Mouse (Mus musculus) neutrophil, adult 5-6 weeks (primary cell): Measurements from ENCODE around the gene Adamts16. TPM values are rescaled to one million over a fixed set of nuclear protein-coding genes. Genes with fewer than 3 reads are reported as not detected.

ENCODE experiments used
- ATAC-seq: fragments of 151-379, 151-347 bp; 2 replicates; pipeline ENCODE4 v1.8.0; 2017; ENCODE audit warnings: mild to moderate bottlenecking, moderate TSS enrichment; ENCODE audit not compliant: insufficient number of reproducible peaks, poor library complexity, low FRiP score, severe bottlenecking; ENCODE audit errors: extremely low read depth
- total RNA-seq: library from RNA; stranded (forward); fragments of 200-1000 nt; gene quantifications from 2 replicates; pipeline ENCODE4 v1.2.3, GENCODE M21; 2017

Adamts16 gene
- total RNA-seq, 1 experiment from 2014 or later, result not detected

- no peak for ATAC-seq
Observed at GRCm38 (mm10) chr13:70840161-70840560, 1.4 kb downstream of the Adamts16 start.

DNA sequence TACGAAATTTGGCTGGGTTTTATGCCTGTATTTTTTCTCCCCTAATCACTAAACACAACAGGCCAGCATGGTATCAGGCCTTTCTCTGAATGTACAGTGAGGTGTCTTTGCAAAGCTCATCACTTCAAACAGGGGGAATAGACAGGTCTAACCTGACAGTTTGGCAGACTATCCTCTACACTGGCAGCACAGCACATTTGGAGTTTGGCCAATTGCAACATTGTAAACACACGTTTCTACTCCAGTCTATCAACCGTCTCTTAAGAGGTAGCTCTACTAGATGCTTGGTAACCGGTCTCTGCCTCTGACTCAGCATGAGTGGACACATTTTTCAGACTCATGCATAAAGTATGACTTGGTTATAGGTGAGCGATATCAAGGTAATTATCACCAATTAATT, 4.0 kb downstream of the Adamts16 start:
- no peak for ATAC-seq

DNA sequence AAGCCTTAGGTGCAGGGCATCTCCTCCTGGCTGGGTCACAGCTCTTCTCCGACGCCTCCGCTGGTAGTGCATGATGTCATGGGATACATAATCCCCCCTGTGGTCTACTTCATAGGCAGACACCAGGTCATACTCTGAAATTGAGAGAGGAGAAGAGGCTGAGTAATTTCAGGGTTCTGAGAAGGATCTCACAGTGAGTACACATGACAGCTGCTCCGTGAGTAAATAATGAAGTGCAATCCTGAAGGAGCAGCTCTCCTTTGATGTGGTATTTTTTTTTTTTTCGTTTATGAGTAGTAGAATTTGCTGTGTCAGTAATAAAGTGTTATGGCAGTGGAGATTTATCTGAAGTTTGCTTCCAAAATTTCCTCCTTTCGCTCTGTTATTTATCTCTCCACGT, 5.4 kb downstream of the Adamts16 start:
- no peak for ATAC-seq

DNA sequence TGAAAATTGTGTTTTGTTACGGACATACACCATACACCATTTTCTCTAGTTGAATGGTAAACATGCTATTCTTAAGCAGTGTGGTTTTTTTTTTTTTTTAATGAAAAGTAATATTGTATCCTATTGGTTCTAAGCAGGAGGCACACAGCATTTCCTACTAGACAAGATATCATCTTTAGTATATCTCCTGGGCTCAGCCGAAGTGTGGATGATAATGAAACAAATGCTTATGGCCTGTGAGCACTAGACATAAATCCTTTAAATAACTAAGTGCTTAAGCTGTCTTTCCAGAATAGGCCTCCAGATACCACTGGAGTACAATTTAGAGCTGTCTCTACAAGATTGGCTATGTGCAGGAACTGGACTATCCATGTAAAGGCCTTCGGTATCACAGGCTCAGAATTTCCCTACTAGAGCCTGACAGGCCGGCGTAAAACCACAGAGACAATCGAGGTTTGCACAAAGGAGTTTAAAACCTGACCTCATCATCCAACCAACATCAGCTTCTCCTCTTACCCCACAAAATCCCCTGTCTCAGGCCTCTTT, 8.9 kb downstream of the Adamts16 start:
- no peak for ATAC-seq

GRCm38 (mm10) chr13:70831041-70831440, 10.6 kb downstream of the Adamts16 start:
- ATAC-seq, result no peak

DNA sequence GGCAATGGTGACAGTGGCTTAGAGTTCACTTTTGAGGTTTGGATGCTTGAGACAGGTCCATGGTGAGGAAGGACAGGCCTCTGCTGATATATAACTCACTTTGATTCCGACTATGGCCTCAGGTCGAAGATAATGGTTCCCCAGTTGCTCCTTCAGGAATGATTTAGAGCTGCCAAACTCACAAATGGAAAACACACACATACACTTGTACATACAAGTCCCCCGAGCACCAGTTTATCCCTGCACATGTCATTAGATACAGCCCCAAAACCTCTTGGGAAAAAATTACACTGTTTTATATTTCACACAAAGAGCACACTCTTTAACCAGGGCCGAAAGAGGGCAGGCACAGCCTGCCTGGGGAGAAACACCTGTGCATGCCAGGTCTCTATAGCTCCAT, 14.1 kb downstream of the Adamts16 start:
- no peak for ATAC-seq

DNA sequence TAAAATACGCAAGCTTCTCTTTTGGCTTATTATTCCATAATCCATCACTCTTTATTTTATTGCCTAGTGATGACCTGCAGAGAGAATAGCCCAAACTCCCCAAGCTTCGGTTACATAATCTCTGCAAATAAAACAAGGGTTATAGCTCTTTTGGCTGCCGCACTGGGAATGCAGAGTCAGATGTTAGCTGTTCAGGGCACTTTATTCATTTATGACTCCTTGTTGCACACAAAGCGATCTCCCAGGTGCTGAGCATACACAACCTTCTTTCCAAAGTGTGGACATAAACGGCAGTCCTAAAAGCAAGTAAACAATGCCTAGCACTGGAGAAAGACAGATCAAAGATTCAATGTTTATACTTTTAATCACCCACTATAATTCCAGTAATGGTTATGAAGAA, 16.3 kb downstream of the Adamts16 start:
- ATAC-seq, result no peak

GRCm38 (mm10) chr13:70823757-70824156, 17.9 kb downstream of the Adamts16 start:
- no peak for ATAC-seq

DNA sequence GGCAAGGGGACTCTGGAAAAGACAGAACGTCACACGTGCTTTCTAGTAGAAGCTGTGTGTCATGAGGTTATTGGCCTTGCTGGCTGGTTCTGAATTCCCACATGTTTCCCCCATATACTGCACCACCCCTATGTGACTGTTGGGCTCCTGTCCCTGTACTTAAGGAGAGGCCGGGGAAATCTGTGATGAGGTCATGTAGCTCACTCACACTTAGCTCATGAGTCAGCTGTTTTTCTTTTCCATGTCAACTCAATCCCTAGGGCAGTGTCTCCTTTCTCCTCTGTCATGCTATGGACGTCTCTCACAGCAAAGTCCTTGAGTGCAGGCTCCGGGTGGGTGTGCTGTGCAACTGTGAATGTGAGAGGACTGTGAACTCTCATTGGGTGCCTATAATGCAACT, 22.6 kb downstream of the Adamts16 start:
- no peak for ATAC-seq

DNA sequence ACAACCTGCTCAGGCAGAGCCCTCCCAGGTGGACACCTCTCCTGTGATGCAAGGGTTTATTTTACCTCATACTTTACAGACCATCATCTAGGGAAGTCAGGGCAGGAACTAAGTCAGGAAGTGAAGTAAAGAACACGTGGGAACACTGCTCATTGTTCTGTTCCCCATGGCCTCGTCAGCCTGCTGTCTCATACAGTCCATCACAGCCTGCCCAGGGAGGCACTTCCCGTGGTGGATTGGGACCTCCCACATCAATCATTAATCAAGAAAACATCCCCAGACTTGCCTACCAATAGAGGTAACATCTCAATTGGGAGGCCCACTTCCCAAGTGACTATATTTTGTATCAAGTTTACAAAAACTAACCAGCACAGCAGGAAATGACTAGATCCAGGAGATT, 27.2 kb downstream of the Adamts16 start:
- ATAC-seq, result no peak

DNA sequence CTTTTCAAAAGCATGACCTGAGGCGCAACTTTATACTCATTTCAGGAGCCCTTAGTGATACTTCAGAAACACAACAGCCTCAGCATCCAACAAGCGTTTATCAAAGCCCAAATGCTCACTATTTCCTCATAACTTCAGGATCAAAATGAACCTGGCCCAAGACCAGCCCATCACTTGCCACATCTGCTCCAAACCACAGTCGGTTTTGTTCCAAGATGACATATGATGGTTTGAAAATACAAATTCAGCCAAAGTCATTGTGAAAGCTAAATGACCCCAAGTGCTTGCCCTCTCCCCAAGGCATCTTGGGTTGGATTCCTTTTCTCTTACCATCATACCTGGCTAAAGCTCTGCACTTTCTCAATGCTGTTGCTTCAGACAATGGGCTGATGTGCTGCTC, 36.1 kb downstream of the Adamts16 start:
- ATAC-seq, result no peak

DNA sequence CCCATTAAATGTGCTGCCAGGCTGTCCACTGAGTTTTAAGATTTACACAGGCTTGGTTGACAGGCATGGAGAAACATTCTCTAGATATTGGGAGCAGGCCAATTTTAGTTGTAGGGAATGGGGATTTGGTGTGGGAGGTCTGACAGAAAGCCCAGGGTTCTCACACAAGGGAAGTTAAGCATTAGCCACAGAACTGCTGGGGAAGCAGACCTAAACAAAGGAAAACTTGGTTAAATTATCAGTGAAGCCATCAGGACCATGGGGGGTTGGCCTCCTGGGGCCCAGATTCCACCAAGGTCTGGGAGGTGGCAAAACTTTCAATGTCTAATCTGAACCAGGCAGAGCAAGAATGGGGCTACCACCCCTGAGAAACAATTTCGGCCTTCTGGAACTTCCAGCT, 38.8 kb downstream of the Adamts16 start:
- ATAC-seq, result no peak

- ATAC-seq, result no peak
Observed at GRCm38 (mm10) chr13:70799322-70799721, 42.3 kb downstream of the Adamts16 start.

DNA sequence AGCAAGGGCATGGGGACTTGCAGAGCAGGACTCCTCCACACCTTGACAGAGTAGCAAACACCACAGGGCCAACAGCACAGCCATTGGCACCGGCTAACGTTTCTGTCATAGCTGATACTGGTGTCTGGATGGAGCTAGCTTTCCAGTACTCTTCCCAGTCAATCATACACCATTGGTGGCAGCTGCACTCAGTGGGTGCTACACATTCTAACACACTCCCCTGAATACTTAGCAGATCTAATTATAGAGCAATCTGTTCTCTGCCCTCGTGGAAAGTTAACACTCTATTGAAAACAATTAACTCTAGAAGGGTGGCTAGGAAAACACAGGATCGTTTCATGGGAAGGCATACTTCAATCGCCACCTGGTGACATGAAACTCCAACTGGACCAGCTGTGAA, 43.2 kb downstream of the Adamts16 start:
- ATAC-seq, result no peak

DNA sequence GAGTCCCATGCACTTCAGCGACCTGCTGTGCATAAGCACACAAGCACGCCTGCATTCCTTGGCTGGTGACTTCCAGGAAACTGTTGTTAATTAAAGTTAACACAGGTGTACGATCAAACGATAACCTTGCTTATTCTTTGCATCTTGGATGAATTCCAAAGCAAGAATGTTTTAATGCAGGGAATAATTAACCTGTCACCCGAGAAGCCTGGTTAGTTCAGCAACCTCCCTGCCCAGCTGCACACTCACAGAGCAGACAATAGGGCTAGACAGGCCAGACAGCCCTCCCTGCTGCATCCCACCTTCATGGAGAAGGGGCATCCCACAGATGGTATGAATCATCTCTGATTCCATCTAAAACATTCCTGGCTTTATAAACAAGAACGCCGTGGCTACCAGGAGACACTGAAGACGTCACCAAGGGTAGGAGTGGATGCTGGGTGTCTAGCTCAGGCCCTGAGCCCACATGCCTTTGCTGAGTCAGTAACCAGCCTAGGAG, 47.5 kb downstream of the Adamts16 start:
- ATAC-seq, result no peak

GRCm38 (mm10) chr13:70793660-70794059, 48.0 kb downstream of the Adamts16 start:
- no peak for ATAC-seq

DNA sequence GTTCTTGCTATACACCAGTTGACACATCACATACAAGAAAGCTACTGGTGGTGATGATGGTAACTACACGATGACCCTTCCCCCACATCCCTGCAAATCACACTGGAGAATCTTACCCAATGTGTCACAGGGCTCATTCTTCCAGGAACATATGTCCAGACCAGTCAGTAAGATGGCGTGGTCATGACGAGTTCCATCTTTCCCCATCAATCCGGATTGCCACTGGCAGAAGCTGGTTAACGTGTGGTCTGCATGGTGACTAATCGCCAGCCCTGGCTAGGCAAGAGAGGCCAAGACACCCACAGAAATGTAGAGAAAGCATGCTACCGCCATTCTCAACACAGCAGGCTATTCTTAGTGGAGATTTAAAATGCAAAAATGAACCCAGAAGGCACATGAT, 48.7 kb downstream of the Adamts16 start:
- no peak for ATAC-seq

- ATAC-seq, result no peak
Observed at GRCm38 (mm10) chr13:70789806-70790205, 51.8 kb downstream of the Adamts16 start.

DNA sequence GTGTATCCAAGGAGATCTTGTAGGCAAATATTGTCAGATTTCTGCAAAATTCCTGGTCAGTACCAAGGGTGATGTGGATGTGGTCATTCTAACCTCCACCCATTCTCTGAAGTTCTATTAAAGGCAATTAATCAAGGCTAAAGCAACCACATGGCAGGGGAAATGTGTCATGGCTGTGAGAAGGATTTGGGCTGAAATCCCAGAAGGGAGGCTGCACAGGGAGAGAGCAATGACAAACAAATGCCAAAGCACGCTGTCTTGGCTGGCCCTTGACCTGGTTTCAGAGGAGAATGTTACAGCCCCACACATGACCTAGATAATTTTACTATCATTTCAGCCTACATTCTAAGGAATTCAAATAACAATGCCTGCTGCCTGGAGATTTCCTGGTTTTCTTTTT, 52.6 kb downstream of the Adamts16 start:
- ATAC-seq, result no peak

DNA sequence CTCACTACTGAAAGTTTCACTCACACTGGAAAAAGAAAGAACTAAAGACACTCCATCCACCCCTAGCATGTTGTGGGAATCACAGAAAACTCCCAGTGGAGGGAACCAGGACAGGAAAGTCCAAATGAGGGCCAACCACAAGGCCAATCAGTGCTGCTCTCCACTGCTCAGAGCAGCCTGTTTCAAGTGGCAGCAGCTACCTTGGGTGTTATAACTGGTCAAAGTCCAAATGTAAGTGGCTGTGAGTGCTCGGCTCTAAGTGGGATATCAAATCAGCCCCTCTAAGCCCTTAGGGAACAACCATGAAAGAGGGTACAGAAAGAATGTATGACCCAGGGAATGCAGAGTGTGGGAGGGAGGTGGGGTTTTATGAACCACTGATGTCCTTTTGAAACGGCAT, 56.5 kb downstream of the Adamts16 start:
- ATAC-seq, result no peak

GRCm38 (mm10) chr13:70784126-70784525, 57.5 kb downstream of the Adamts16 start:
- ATAC-seq, result no peak
